Mouse (Mus musculus): Measurements from ENCODE around the gene 6430571L13Rik.

The 6430571L13Rik gene

GRCm38 (mm10) chr9:107340911-107341645, 676 bp downstream of the 6430571L13Rik start:
- DNase-seq (ENCODE audit: low spot score), result no peak

GRCm38 (mm10) chr9:107342201-107342709, 1.9 kb downstream of the 6430571L13Rik start:
- no peak for DNase-seq (ENCODE audit: low spot score)

GRCm38 (mm10) chr9:107343146-107343943, 2.9 kb downstream of the 6430571L13Rik start:
- no peak for DNase-seq (ENCODE audit: low spot score)

GRCm38 (mm10) chr9:107344027-107344426, 3.6 kb downstream of the 6430571L13Rik start:
- no peak for DNase-seq (ENCODE audit: low spot score)

GRCm38 (mm10) chr9:107346081-107346480, 5.7 kb downstream of the 6430571L13Rik start:
- no peak for DNase-seq (ENCODE audit: low spot score)

GRCm38 (mm10) chr9:107347586-107348183, 7.3 kb downstream of the 6430571L13Rik start:
- no peak for DNase-seq (ENCODE audit: low spot score)

- DNase-seq (ENCODE audit: low spot score), result no peak
Observed at GRCm38 (mm10) chr9:107349321-107349720, 8.9 kb downstream of the 6430571L13Rik start.

GRCm38 (mm10) chr9:107354826-107355225, 14.4 kb downstream of the 6430571L13Rik start:
- no peak for DNase-seq (ENCODE audit: low spot score)

- peak; percentile 73 for DNase-seq (ENCODE audit: low spot score)
Observed at GRCm38 (mm10) chr9:107355870-107356765, 15.7 kb downstream of the 6430571L13Rik start.

GRCm38 (mm10) chr9:107357651-107358050, 17.2 kb downstream of the 6430571L13Rik start:
- peak; percentile 76 for DNase-seq (ENCODE audit: low spot score)

- no peak for DNase-seq (ENCODE audit: low spot score)
Observed at GRCm38 (mm10) chr9:107360989-107361388, 20.6 kb downstream of the 6430571L13Rik start.

GRCm38 (mm10) chr9:107366644-107367043, 26.2 kb downstream of the 6430571L13Rik start:
- DNase-seq (ENCODE audit: low spot score), result peak; percentile 59

- DNase-seq (ENCODE audit: low spot score), result no peak
Observed at GRCm38 (mm10) chr9:107368302-107368701, 27.9 kb downstream of the 6430571L13Rik start.

- no peak for DNase-seq (ENCODE audit: low spot score)
Observed at GRCm38 (mm10) chr9:107369270-107370105, 29.1 kb downstream of the 6430571L13Rik start.

GRCm38 (mm10) chr9:107370106-107370463, 29.7 kb downstream of the 6430571L13Rik start:
- DNase-seq (ENCODE audit: low spot score), result no peak

GRCm38 (mm10) chr9:107372441-107372840, 32.0 kb downstream of the 6430571L13Rik start:
- DNase-seq (ENCODE audit: low spot score), result no peak

GRCm38 (mm10) chr9:107374623-107375022, 34.2 kb downstream of the 6430571L13Rik start:
- no peak for DNase-seq (ENCODE audit: low spot score)

GRCm38 (mm10) chr9:107375451-107375850, 35.0 kb downstream of the 6430571L13Rik start:
- no peak for DNase-seq (ENCODE audit: low spot score)

- no peak for DNase-seq (ENCODE audit: low spot score)
Observed at GRCm38 (mm10) chr9:107377961-107378512, 37.6 kb downstream of the 6430571L13Rik start.

GRCm38 (mm10) chr9:107381723-107382122, 41.3 kb downstream of the 6430571L13Rik start:
- no peak for DNase-seq (ENCODE audit: low spot score)

Measured in layer of hippocampus, adult 11-12 months (tissue).